In genomic region chr11:51681324-51681975, GRCm38 (mm10) we compare ENCODE assay signal across 8 mouse cellular contexts. TPM values are rescaled to one million over a fixed set of nuclear protein-coding genes. Genes with fewer than 3 reads are reported as not detected.
DNase-seq lines count a peak whose midpoint lies in the region; ATAC-seq and TF ChIP-seq lines count a peak whose summit lies in the region.

No protein-coding gene starts in this region.

- H3K9me3 ChIP-seq in forebrain, embryonic 10.5 days = no peaks in the 10 kb centered on the region
- no peaks in the 10 kb centered on the region for H3K9me3 ChIP-seq in forebrain, embryonic 16.5 days (ENCODE audit: control insufficient read depth, low read length)

- H3K4me3 ChIP-seq in forebrain, embryonic 10.5 days = peak overlapping the region; percentile 10; the same call in 1 of the 2 replicates
- no peak overlapping the region for H3K4me3 ChIP-seq in forebrain, embryonic 16.5 days (replicated peaks; ENCODE audit: low read length)
- no peak overlapping the region for H3K4me3 ChIP-seq in left cerebral cortex, adult 2 months

- H3K27me3 ChIP-seq in forebrain, embryonic 10.5 days (ENCODE audit: poor library complexity, severe bottlenecking) = no peaks in the 10 kb centered on the region
- H3K27me3 ChIP-seq in forebrain, embryonic 16.5 days (replicated peaks; ENCODE audit: control insufficient read depth, insufficient read depth, low read length) = no peaks in the 10 kb centered on the region

- H3K9ac ChIP-seq in forebrain, embryonic 16.5 days (replicated peaks; ENCODE audit: low read depth, low read length) = no peak overlapping the region

- TF ChIP-seq CTCF in left cerebral cortex, adult 2 months (IDR thresholded peaks at IDR 0.05) = peak; percentile 93

- WGBS in forebrain, embryonic 10.5 days = 42% methylated on average over 13 of the region's 13 CpGs
- WGBS in forebrain, embryonic 16.5 days = 35% methylated on average over 13 of the region's 13 CpGs

- H3K27ac ChIP-seq in forebrain, embryonic 10.5 days = no peak overlapping the region
- H3K27ac ChIP-seq in forebrain, embryonic 16.5 days (ENCODE audit: low read length) = no peak overlapping the region
- no peak overlapping the region for H3K27ac ChIP-seq in left cerebral cortex, adult 2 months

- peaks cover 15% of the 10 kb centered on the region for H3K36me3 ChIP-seq in forebrain, embryonic 10.5 days (replicated peaks)
- no peaks in the 10 kb centered on the region for H3K36me3 ChIP-seq in forebrain, embryonic 16.5 days (ENCODE audit: control insufficient read depth, insufficient read depth)

- intact Hi-C loops in left cerebral cortex, adult 2 months (cut with DNase I) = loop anchor here (1.0 to 5.0 kb wide), 3 partner anchors 44 to 394 kb away; partner anchors contain the start of genes Col23a1 and Rmnd5b

- H3K4me1 ChIP-seq in forebrain, embryonic 10.5 days = peaks cover 8% of the 10 kb centered on the region
- no peaks in the 10 kb centered on the region for H3K4me1 ChIP-seq in forebrain, embryonic 16.5 days (replicated peaks; ENCODE audit: control insufficient read depth, insufficient read depth, low read length)

- ATAC-seq in forebrain, embryonic 16.5 days = no peak
- peak; percentile 91 for ATAC-seq in megakaryocyte progenitor cell, adult 5-6 weeks (replicated peaks; ENCODE audit: poor library complexity)

- peak; percentile 85 for DNase-seq in forebrain, embryonic 10.5 days (ENCODE audit: extremely low spot score, low spot score)
- peak; percentile 85 for DNase-seq in cerebellum, adult 9-10 months
- DNase-seq in gastrocnemius, adult 18-20 months (ENCODE audit: low spot score) = peak; percentile 90
- peak; percentile 94 for DNase-seq in induced T-regulatory cell, adult 2 months (ENCODE audit: low read depth)
- DNase-seq in left cerebral cortex, adult 2 months (ENCODE audit: extremely low spot score in 1 of 2, low spot score in 2 of 2) = peak; percentile 83 to 89
- DNase-seq in spleen, adult 12 weeks (ENCODE audit: low spot score) = peak; percentile 77

- no peak overlapping the region; the same call in 1 of the 2 replicates for H3K4me2 ChIP-seq in forebrain, embryonic 16.5 days (ENCODE audit: low read length)

RNA-seq across cellular contexts. Expression of gene 0610009B22Rik, which starts 7.2 kb away (rescaled TPM):
- polyA plus RNA-seq in forebrain, embryonic 10.5 days (2016; fragmentation: Nextera tagmentation; extraction: Ambion mirVana) = 78.4 and 78.7 TPM in 2 replicates
- polyA plus RNA-seq in forebrain, embryonic 16.5 days (2015; fragmentation: Nextera tagmentation; extraction: Ambion mirVana) = 82.5 and 107 TPM in 2 replicates
- 10 to 100 TPM; 40.2 to 46.1 TPM for total RNA-seq in gastrocnemius, adult 18-20 months (2021)
- total RNA-seq in left cerebral cortex, adult 2 months (2021) = 10 to 100 TPM; 32.4 to 35.2 TPM
- 32.9 and 36.5 TPM in 2 replicates for total RNA-seq in megakaryocyte progenitor cell, adult 5-6 weeks (2015)
- total RNA-seq in megakaryocyte progenitor cell, adult 5-6 weeks (2017) = 13.5 and 18.5 TPM in 2 replicates

RNA-seq across cellular contexts. Expression of gene D930048N14Rik, which starts 30.7 kb away (rescaled TPM):
- 1.6 and 2.0 TPM in 2 replicates for polyA plus RNA-seq in forebrain, embryonic 10.5 days (2016; fragmentation: Nextera tagmentation; extraction: Ambion mirVana)
- polyA plus RNA-seq in forebrain, embryonic 16.5 days (2015; fragmentation: Nextera tagmentation; extraction: Ambion mirVana) = 0.58 and 0.70 TPM in 2 replicates
- total RNA-seq in gastrocnemius, adult 18-20 months (2021) = under 1 TPM; 0.09 to 0.14 TPM
- total RNA-seq in left cerebral cortex, adult 2 months (2021) = 1 to 10 TPM; 1.8 to 1.9 TPM
- total RNA-seq in megakaryocyte progenitor cell, adult 5-6 weeks (2015) = 0.15 TPM in 1 of 2 replicates, not detected in the other
- total RNA-seq in megakaryocyte progenitor cell, adult 5-6 weeks (2017) = 0.21 TPM in 1 of 2 replicates, not detected in the other

RNA-seq across cellular contexts. Expression of gene N4bp3, which starts 30.8 kb away (rescaled TPM):
- 19.4 and 21.1 TPM in 2 replicates for polyA plus RNA-seq in forebrain, embryonic 10.5 days (2016; fragmentation: Nextera tagmentation; extraction: Ambion mirVana)
- polyA plus RNA-seq in forebrain, embryonic 16.5 days (2015; fragmentation: Nextera tagmentation; extraction: Ambion mirVana) = 10.2 and 12.9 TPM in 2 replicates
- total RNA-seq in gastrocnemius, adult 18-20 months (2021) = 1 to 10 TPM; 2.0 to 2.6 TPM
- total RNA-seq in left cerebral cortex, adult 2 months (2021) = 10 to 100 TPM; 10.4 to 14.3 TPM
- 0.10 and 0.44 TPM in 2 replicates for total RNA-seq in megakaryocyte progenitor cell, adult 5-6 weeks (2015)
- total RNA-seq in megakaryocyte progenitor cell, adult 5-6 weeks (2017) = 0.46 and 0.78 TPM in 2 replicates

RNA-seq across cellular contexts. Expression of gene Rmnd5b, which starts 45.8 kb away (rescaled TPM):
- 37.2 and 39.1 TPM in 2 replicates for polyA plus RNA-seq in forebrain, embryonic 10.5 days (2016; fragmentation: Nextera tagmentation; extraction: Ambion mirVana)
- polyA plus RNA-seq in forebrain, embryonic 16.5 days (2015; fragmentation: Nextera tagmentation; extraction: Ambion mirVana) = 80.9 and 85.6 TPM in 2 replicates
- 10 to 100 TPM; 10.7 to 12.7 TPM for total RNA-seq in gastrocnemius, adult 18-20 months (2021)
- total RNA-seq in left cerebral cortex, adult 2 months (2021) = 10 to 100 TPM; 56.1 to 61.9 TPM
- total RNA-seq in megakaryocyte progenitor cell, adult 5-6 weeks (2015) = 34.9 TPM in 2 replicates
- 11.4 and 20.4 TPM in 2 replicates for total RNA-seq in megakaryocyte progenitor cell, adult 5-6 weeks (2017)
